Mouse (Mus musculus): ENCODE data around the gene Gm49369. TPM values are rescaled to one million over a fixed set of nuclear protein-coding genes. Genes with fewer than 3 reads are reported as not detected.

Gm49369 gene
- polyA plus RNA-seq (2017; shearing (Covaris generic)): 4.7 TPM

GRCm38 (mm10) chr7:142382567-142382966 is at the start of gene Gm49369:
Gene Gm49369, minus strand, starts transcription at chr7:142382667.

DNA sequence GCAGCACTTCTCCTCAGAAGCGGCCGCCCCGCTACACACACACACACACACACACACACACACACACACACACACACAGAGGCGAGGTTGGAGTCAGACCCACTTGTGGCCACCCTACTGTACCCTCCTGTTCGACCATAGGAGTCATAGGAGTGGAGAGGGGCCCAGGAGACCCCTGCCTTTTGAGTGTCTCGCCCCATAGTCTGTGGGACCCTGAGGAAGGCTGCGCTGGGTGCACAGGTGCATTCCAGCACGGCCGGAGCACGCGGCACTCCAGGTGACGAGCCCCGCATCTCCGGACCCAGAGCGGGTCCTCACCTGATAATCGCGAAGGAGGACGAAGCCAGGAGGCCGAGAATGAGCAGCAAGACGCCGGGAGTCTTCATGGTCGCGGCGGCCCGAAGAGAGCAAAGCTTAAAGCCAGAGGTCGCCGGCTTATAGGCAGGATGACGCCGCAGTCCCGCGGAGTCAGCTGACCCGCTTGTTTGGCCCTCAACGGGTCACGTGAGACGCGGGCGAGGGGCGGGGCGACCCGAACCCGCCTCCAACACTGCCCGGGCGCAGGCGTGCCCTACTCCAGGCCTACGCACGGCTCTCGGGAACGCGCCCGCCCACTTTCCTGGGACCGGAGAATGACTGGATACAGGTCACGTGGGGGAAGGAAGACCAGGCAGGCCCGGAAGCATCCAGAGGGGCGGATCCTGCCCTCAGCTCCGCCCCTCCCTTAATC is 5.1 kb upstream of the Gm49369 start, which contains the start of gene Ctsd:
Gene Ctsd (minus strand): TSS at position 620 of the 730 bp plus-strand sequence.

DNA sequence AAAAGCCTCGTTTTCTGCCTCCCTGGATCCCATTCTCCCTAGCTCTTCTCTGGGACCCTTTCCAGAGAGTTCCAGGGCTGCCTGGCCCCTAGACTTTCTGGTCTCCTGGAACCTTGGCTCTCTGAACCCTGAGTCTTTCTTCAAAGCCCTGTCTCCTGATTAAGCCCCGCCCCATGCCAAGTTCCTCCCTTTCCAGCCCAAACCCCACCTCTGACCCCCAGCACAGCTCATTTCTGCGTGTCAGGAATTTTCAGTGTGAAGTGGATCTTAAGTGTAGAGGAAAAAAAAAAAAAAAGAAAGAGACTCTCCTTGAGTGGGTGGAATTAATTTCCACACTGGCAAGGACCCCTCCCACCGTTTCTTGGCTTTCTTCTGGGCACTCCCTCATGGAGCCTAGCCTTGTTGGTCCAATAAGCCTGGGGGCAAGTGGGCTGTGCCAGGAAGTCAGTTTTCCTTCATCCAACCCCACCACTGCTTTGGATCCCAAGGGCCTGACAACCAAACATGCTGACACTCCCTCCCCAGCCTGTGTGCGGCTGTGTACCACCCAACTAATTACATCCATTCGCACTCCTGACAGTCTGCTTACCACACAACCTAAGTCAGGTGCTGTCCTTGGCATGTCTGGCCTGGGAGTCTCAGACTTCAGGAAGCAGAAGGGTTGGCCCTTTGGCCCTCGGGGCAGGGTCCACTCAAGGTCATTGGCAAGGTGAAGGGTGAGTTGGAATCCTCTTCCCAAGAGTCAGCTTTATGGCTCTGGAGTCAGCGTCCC is 8.6 kb downstream of the Gm49369 start, which contains the start of gene Ifitm10:
Gene Ifitm10 (minus strand): TSS at position 113 of the 772 bp plus-strand sequence.

Other genes with a start within 250 kb of the Gm49369 start
- gene Gm39115, start 246.6 kb downstream of the Gm49369 start, polyA plus RNA-seq (2017; shearing (Covaris generic)): not detected
- gene Gm45337, start 238.1 kb downstream of the Gm49369 start, polyA plus RNA-seq (2017; shearing (Covaris generic)): not detected
- not detected for gene Gm29735, start 225.6 kb downstream of the Gm49369 start, polyA plus RNA-seq (2017; shearing (Covaris generic))
- not detected for gene Gm4553, start 216.9 kb downstream of the Gm49369 start, polyA plus RNA-seq (2017; shearing (Covaris generic))
- not detected for gene Krtap5-2, start 206.7 kb downstream of the Gm49369 start, polyA plus RNA-seq (2017; shearing (Covaris generic))
- not detected for gene Gm10153, start 192.3 kb downstream of the Gm49369 start, polyA plus RNA-seq (2017; shearing (Covaris generic))
- not detected for gene Krtap5-3, start 181.3 kb downstream of the Gm49369 start, polyA plus RNA-seq (2017; shearing (Covaris generic))
- gene Gm7579, start 170.8 kb downstream of the Gm49369 start, polyA plus RNA-seq (2017; shearing (Covaris generic)): not detected
- gene Krtap5-5, start 152.7 kb downstream of the Gm49369 start, polyA plus RNA-seq (2017; shearing (Covaris generic)): not detected
- not detected for gene Gm40460, start 141.6 kb downstream of the Gm49369 start, polyA plus RNA-seq (2017; shearing (Covaris generic))
- gene Gm2431, start 124.3 kb downstream of the Gm49369 start, polyA plus RNA-seq (2017; shearing (Covaris generic)): not detected
- gene Gm4559, start 108.3 kb downstream of the Gm49369 start, polyA plus RNA-seq (2017; shearing (Covaris generic)): not detected
- not detected for gene Krtap5-1, start 85.5 kb downstream of the Gm49369 start, polyA plus RNA-seq (2017; shearing (Covaris generic))
- not detected for gene Krtap5-4, start 79.1 kb downstream of the Gm49369 start, polyA plus RNA-seq (2017; shearing (Covaris generic))
- 3.5 TPM for gene Ifitm10, start 8.9 kb downstream of the Gm49369 start, polyA plus RNA-seq (2017; shearing (Covaris generic))
- 251 TPM for gene Ctsd, start 5.4 kb upstream of the Gm49369 start, polyA plus RNA-seq (2017; shearing (Covaris generic))
- not detected for gene Syt8, start 52.2 kb upstream of the Gm49369 start, polyA plus RNA-seq (2017; shearing (Covaris generic))
- not detected for gene Tnni2, start 59.1 kb upstream of the Gm49369 start, polyA plus RNA-seq (2017; shearing (Covaris generic))
- gene Lsp1, start 78.1 kb upstream of the Gm49369 start, polyA plus RNA-seq (2017; shearing (Covaris generic)): 554 TPM
- 2.3 TPM for gene Tnnt3, start 116.2 kb upstream of the Gm49369 start, polyA plus RNA-seq (2017; shearing (Covaris generic))
- 12.4 TPM for gene Mrpl23, start 150.0 kb upstream of the Gm49369 start, polyA plus RNA-seq (2017; shearing (Covaris generic))